Mouse (Mus musculus) brown adipose tissue, adult 24 weeks (tissue): ENCODE measurements around the gene Asz1. TPM values are rescaled to one million over a fixed set of nuclear protein-coding genes. Genes with fewer than 3 reads are reported as not detected.

Experiments
- H3K27ac ChIP-seq: fragments of 200-500 bp; replicated peaks from 2 replicates; pipeline ENCODE4 v1.5.1; 2012; ENCODE audit warnings: low read depth, mild to moderate bottlenecking, low read length
- H3K4me1 ChIP-seq: fragments of 200-500 bp; 2 replicates; pipeline ENCODE4 v1.6.1; 2012; ENCODE audit warnings: low read length, mixed read lengths; ENCODE audit not compliant: control insufficient read depth, insufficient read depth, insufficient read length
- H3K4me3 ChIP-seq: fragments of 200-500 bp; 2 replicates; pipeline ENCODE4 v1.5.1; 2012; ENCODE audit warnings: low read depth, mild to moderate bottlenecking, low read length, moderate library complexity; ENCODE audit not compliant: insufficient read depth
- polyA plus RNA-seq: library from polyadenylated mRNA; stranded (reverse); fragments of >200 nt; gene quantifications from 2 replicates; pipeline ENCODE4 v1.2.4, GENCODE M21; 2012; ENCODE audit not compliant: missing spikeins, insufficient read depth, insufficient read length

Asz1 gene
- polyA plus RNA-seq, 1 experiment: not detected

DNA sequence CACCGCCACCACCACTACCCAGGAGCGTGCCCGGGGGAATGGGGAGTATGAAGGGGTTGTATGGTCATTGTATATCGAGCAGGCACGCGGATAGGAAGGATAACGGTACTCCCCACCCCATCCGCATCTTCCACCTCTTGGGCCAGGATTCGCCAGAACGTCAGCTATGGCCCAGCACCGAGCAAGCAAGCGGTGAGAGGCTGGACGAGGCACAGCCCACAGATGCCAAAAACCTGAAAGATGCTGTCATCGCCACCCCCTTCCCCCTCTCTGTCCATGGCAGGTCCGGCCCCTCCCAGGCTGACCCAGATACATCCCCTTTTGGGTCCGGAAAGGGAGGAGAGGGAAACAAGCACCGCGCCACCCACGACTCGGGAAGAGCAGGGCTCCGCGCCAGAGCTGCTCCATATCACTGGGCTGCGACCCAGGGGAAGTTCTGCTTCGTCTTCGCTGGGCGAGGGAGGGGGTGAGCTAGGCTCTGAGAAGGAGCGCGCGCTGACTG lies 77.3 kb downstream of the Asz1 start:
- Histone ChIP-seq H3K4me1 (no peaks in the 10 kb centered on the region), H3K27ac (no peak overlapping the region), H3K4me3 (peak overlapping the region; percentile 17; the same call in 1 of the 2 replicates)

DNA sequence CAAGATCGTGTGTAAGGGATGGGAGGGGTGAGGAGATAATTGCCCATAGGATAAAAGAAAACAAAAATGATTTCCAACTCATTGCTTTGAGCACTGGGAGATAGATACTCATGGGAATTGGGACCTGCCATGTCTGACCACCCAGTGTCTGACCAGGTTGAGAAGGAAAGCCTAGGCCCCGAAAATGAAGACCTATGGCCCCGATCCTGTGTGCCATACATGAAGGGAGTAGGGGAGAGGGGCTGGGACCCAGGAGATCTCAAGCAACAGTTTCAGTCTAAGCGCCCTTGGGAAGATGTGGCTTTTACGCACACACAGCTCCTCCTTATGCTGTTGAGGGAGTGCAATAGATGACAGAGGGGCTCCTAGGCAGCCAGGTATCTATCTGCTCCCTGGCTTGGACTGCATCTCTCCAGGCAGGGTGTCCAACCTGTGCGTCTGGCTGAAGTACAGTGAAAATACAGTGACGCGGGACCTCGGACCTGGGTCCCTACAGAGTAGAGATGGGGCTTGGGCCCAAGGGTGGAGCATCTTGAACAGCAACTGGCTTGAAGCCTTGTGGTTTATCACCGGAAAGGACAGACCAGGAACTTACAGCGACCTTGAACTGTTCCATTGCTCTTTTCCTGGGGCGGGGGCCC lies 77.9 kb downstream of the Asz1 start:
- no peak overlapping the region for H3K27ac ChIP-seq
- H3K4me1 ChIP-seq: no peaks in the 10 kb centered on the region

DNA sequence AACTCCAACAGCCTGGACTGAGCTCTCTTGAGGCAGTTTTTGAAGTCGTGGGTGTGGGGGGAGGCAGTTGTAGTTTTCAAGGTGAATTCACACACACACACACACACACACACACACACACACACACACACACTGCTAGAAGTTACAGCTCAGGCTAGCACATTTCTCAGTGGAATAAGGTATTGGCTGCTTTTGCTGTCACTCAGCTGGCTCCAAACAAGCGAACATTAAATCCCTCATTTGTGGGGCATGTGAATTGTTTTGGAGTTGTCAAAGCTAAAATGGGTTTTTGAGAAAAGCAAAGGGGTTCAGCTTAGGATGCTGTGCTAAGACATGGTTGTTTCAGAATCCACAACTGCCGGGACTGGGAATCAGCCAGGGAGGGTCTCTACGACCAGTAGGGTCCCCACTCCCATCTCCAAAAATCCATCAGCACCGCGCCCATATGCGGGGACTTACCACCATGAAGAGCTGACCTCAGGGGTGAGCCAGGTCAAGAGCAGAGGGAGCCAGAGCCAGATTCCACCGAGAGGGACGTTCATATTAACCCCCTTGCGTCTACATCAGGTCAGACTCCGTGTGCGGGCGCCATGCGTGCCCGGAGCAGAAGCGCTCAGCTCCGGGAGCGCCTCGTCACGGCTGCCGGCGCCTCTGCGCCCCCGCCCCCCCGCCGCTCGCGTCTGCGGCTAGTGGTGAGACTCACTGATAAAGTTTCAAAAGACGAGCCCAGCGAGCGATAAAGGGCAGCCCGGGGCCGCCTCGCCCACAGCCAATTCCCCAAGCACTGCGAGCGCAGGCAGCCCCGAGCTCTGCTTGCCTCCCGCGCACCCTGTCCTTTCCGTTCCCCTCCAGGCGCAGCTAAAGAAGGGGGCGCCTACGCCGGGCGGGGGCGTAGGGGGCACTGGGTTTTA lies 78.9 kb downstream of the Asz1 start, which contains the start of gene Wnt2:
Wnt2 (minus strand) TSS at position 840 of the 911 bp plus-strand sequence.
- Histone ChIP-seq H3K27ac (no peak within 1 kb of the TSS), H3K4me1 (no peaks in the 10 kb centered on the region), H3K4me3 (peak within 1 kb of the TSS; percentile 17; the same call in 1 of the 2 replicates)

More for the DNA sequence above, 77.9 kb downstream of the Asz1 start:
- H3K4me3 ChIP-seq: no peak overlapping the region

DNA sequence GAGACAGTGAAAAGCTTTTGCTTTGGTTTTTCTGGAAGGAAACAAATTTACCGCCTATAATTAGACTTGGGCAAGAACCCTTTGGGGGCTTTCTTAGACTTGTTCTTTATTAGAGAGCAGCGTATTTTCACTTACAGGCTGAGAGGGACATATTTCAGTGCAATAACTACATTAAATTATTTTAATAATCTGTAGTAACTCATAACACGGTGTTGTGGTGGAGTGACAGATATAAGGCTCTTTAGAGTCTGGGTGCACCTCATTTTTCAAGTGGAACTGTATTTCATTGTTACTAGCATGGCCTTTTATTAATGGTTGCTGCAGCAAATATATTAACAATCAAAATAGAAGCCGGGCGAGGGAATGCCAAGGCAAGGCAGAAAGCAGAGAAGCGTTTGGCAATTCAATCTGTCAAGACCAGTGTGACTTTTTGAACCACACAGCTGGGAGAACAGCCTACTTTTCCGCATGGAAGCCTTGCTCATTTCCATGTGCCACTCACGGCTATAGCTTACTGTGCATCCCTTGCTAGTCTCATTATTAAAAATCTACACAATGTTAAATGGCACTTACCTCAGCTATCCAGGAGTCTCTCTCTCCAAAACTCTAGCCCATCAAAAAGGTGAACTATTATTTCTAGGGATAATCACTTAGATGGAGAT lies 84.6 kb downstream of the Asz1 start:
- Histone ChIP-seq H3K4me3 (no peak overlapping the region), H3K4me1 (no peaks in the 10 kb centered on the region), H3K27ac (no peak overlapping the region)

DNA sequence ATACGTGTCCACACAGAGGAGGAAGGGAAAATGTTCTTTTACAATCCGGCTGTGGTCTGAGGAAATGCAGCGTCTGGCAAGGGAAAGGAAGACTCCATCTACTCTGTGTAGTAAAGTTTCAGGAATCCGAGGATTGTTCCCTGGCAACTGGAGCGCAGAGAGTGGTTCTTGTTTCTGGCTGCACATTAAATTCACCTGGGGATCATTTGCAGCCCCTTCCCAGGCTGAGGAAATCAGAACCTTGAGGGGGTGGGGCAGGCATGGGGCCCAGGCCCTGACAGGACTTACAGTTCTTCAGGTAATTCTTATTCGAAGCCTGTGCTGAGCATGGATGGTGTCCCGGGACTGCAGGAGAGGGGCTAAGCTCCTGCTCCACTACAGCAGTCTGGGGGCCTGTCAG lies 95.5 kb downstream of the Asz1 start:
- Histone ChIP-seq H3K4me1 (no peaks in the 10 kb centered on the region), H3K4me3 (no peak overlapping the region), H3K27ac (no peak overlapping the region)

DNA sequence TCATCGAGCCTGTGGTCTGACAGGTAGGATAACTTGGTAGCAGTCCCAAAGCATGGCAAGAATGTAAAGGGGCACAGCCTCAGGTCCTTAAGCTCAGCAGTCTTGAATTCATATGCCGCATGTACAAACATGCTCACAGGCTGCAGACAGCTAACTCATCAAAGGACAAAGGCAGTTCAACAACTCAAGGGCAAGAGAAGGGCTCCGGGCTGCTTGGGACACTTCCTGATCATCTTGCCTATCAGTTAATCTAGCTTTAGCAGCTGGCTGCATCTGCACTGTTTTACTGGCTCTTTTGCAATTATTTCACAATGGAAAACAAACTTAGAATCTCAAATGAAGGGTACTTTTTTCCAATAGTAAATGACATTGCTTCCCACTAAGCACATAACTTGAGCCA lies 101.5 kb downstream of the Asz1 start:
- Histone ChIP-seq H3K4me3 (no peak overlapping the region), H3K27ac (no peak overlapping the region), H3K4me1 (no peaks in the 10 kb centered on the region)

DNA sequence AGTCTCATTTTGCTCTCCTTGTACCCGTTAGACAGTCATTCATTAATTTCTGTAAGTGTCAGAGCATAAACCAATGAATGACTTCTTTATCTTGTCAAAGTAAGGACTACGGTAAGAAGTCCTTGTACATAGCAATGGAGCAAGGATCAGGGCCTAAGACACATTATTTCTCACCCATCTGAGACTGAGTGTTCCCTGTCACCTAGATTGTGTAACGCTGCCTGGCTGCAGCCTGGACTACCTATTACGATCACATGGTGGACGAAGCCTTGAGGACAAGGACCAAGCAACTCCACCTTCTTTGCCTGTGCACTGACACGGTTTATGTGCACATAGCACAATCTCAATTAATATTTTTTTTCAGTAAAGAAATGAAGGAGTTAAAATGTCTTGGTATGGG lies 106.8 kb downstream of the Asz1 start:
- no peaks in the 10 kb centered on the region for H3K4me1 ChIP-seq
- H3K4me3 ChIP-seq: no peak overlapping the region
- no peak overlapping the region for H3K27ac ChIP-seq

Other genes with a start within 250 kb of the Asz1 start
- not detected in 2 replicates for gene Wnt2, start 78.5 kb downstream of the Asz1 start, polyA plus RNA-seq
- not detected in 2 replicates for gene Cftr, start 61.6 kb upstream of the Asz1 start, polyA plus RNA-seq